Mouse (Mus musculus) MEL (cell line): ENCODE results near the gene Igdcc3.

Source experiments
- CHD2 ChIP-seq: IDR thresholded peaks from 2 replicates; pipeline ENCODE4 v1.6.1; 2011; ENCODE audit warnings: low read length, improper control_type of control experiment
- CTCF ChIP-seq, 3 experiments: IDR thresholded peaks in 2 of 3; conservative IDR thresholded peaks in 1 of 3; 2 replicates each; pipeline ENCODE4 v1.5.1; 2011 to 2012; ENCODE audit warnings: low read length in 3 of 3, low read depth in 2 of 3, mild to moderate bottlenecking in 2 of 3, improper control_type of control experiment in 1 of 3, inconsistent platforms in 1 of 3, mixed read lengths in 1 of 3, moderate library complexity in 1 of 3; ENCODE audit not compliant: control insufficient read depth in 1 of 3, insufficient read depth in 1 of 3, poor library complexity in 1 of 3, severe bottlenecking in 1 of 3
- EP300 ChIP-seq, 2 experiments: IDR thresholded peaks; 2 replicates each; pipeline ENCODE4 v1.6.1; 2011; ENCODE audit warnings: improper control_type of control experiment in 2 of 2, low read length in 2 of 2, low read depth in 1 of 2, mild to moderate bottlenecking in 1 of 2
- GATA1 ChIP-seq: IDR thresholded peaks from 2 replicates; pipeline ENCODE4 v1.6.1; 2011; ENCODE audit warnings: low read depth, low read length, improper control_type of control experiment
- KAT2A ChIP-seq: conservative IDR thresholded peaks from 2 replicates; pipeline ENCODE4 v1.6.1; 2012; ENCODE audit warnings: low read depth, low read length, improper control_type of control experiment, inconsistent platforms
- MAX ChIP-seq: IDR thresholded peaks from 2 replicates; pipeline ENCODE4 v1.6.1; 2011; ENCODE audit warnings: low read length, improper control_type of control experiment
- MEF2A ChIP-seq: IDR thresholded peaks from 2 replicates; pipeline ENCODE4 v1.6.1; 2014; ENCODE audit warnings: low read depth, mild to moderate bottlenecking, inconsistent platforms, low read length, improper control_type of control experiment; ENCODE audit not compliant: poor library complexity, insufficient replicate concordance, severe bottlenecking; ENCODE audit errors: extremely low read depth
- MYC ChIP-seq: IDR thresholded peaks from 2 replicates; pipeline ENCODE4 v1.6.1; 2011; ENCODE audit warnings: low read depth, mild to moderate bottlenecking, low read length, improper control_type of control experiment, moderate library complexity
- POLR2A ChIP-seq, 2 experiments: IDR thresholded peaks; 2 replicates each; pipeline ENCODE4 v1.6.1; 2011 to 2012; ENCODE audit warnings: low read length in 2 of 2, mild to moderate bottlenecking in 2 of 2, control low read depth in 1 of 2, improper control_type of control experiment in 1 of 2, low read depth in 1 of 2, moderate library complexity in 1 of 2; ENCODE audit not compliant: control insufficient read depth in 1 of 2, insufficient read depth in 1 of 2, poor library complexity in 1 of 2
- RAD21 ChIP-seq: IDR thresholded peaks from 2 replicates; pipeline ENCODE4 v1.6.1; 2011; ENCODE audit warnings: mild to moderate bottlenecking, low read depth, low read length, improper control_type of control experiment
- SIN3A ChIP-seq: IDR thresholded peaks from 2 replicates; pipeline ENCODE4 v1.6.1; 2012; ENCODE audit warnings: low read length, improper control_type of control experiment, inconsistent platforms
- SMC3 ChIP-seq: IDR thresholded peaks from 2 replicates; pipeline ENCODE4 v1.6.1; 2011; ENCODE audit warnings: low read depth, low read length, improper control_type of control experiment
- ZKSCAN1 ChIP-seq: IDR thresholded peaks from 2 replicates; pipeline ENCODE4 v1.6.1; 2012; ENCODE audit warnings: low read depth, mild to moderate bottlenecking, inconsistent platforms, low read length, improper control_type of control experiment, moderate library complexity

- TF ChIP-seq GATA1 (no peak), ZKSCAN1 (no peak), POLR2A (IDR thresholded peaks at IDR 0.05; ENCODE audit: control insufficient read depth in 1 of 2, insufficient read depth in 1 of 2, low read depth in 1 of 2, low read length in 2 of 2, poor library complexity in 1 of 2) (no peak), MEF2A (no peak), MYC (no peak), CTCF (IDR thresholded peaks at IDR 0.05 in 2 of 3, conservative IDR thresholded peaks at IDR 0.05 in 1 of 3; ENCODE audit: control insufficient read depth in 1 of 3, insufficient read depth in 1 of 3, low read depth in 2 of 3, low read length in 3 of 3, poor library complexity in 1 of 3, severe bottlenecking in 1 of 3) (no peak), RAD21 (no peak), CHD2 (no peak), SIN3A (no peak), SMC3 (no peak), MAX (no peak), EP300 (IDR thresholded peaks at IDR 0.05; ENCODE audit: low read depth in 1 of 2, low read length in 2 of 2) (no peak), KAT2A (no peak)
Observed at GRCm38 (mm10) chr9:65131717-65132116, 9.3 kb upstream of the Igdcc3 start.
